Mouse (Mus musculus) erythroblast, embryonic 14.5 days (primary cell): ENCODE data around the gene Shisal2a.

ENCODE experiments used
- GATA1 ChIP-seq: IDR thresholded peaks from 2 replicates; pipeline ENCODE4 v1.6.1; 2012; ENCODE audit warnings: low read length, inconsistent platforms, mixed read lengths
- TAL1 ChIP-seq: IDR thresholded peaks from 3 replicates; pipeline ENCODE4 v1.6.1; 2012; ENCODE audit warnings: low read length, inconsistent platforms, mixed read lengths

DNA sequence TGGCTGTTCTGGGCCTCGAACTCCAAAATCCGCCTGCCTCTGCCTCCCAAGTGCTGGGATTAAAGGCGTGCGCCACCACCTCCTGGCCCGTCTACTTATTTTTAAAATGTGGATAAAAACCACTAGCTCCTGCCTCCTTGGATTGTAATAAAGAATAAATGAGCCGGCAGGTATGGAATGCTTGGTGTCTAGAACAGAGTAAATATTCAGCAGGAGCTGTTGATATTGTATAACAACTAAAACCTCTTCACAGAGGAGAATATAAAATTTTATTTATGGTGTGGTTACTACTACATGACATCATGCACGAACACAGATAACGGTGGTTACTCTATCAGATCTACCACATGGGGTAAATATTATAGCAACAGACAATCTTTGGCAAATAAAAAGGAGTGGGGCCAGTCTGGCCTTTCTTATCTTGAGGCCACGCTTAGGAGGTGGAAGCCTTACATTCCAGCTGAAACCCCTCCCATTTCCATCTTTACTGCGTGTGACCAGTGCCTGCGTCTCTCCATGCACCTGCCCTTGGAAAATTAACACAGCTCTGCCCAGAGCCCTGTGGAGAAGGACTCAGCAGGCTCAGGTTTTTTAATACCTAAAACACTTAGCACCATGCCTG, 44.7 kb upstream of the Shisal2a start:
- TF ChIP-seq GATA1 (no peak), TAL1 (no peak)
